Mouse (Mus musculus) heart, embryonic 13.5 days (tissue): ENCODE measurements around the gene Prmt3. TPM values are rescaled to one million over a fixed set of nuclear protein-coding genes. Genes with fewer than 3 reads are reported as not detected.

Experiments used
- ATAC-seq: fragments of 200-750 bp; cut with Nextera tagmentation; 2 replicates; pipeline ENCODE4 v1.8.0; 2017; ENCODE audit warnings: moderate TSS enrichment; ENCODE audit not compliant: insufficient number of reproducible peaks, low FRiP score, low TSS enrichment; ENCODE audit errors: extremely low read depth
- H3K27ac ChIP-seq: fragments of 300-500 bp; sonication (generic); replicated peaks from 2 replicates; pipeline ENCODE4 v1.5.1; 2015; ENCODE audit warnings: moderate library complexity, mild to moderate bottlenecking, inconsistent platforms
- H3K27me3 ChIP-seq: fragments of 300-500 bp; sonication (generic); replicated peaks from 2 replicates; pipeline ENCODE4 v1.6.1; 2015; ENCODE audit warnings: mild to moderate bottlenecking, inconsistent platforms
- H3K36me3 ChIP-seq: fragments of 300-500 bp; sonication (generic); 2 replicates; pipeline ENCODE4 v1.6.1; 2015; ENCODE audit warnings: mild to moderate bottlenecking, inconsistent platforms
- H3K4me1 ChIP-seq: fragments of 300-500 bp; sonication (generic); 2 replicates; pipeline ENCODE4 v1.6.1; 2015; ENCODE audit warnings: inconsistent platforms
- H3K4me2 ChIP-seq: fragments of 300-500 bp; sonication (generic); 2 replicates; pipeline ENCODE4 v1.6.1; 2015; ENCODE audit warnings: inconsistent platforms, mild to moderate bottlenecking, moderate library complexity
- H3K4me3 ChIP-seq: fragments of 300-500 bp; sonication (generic); 2 replicates; pipeline ENCODE4 v1.5.1; 2015; ENCODE audit warnings: moderate library complexity, mild to moderate bottlenecking, inconsistent platforms
- H3K9ac ChIP-seq: fragments of 300-500 bp; sonication (generic); 2 replicates; pipeline ENCODE4 v1.6.1; 2015; ENCODE audit warnings: inconsistent platforms, mild to moderate bottlenecking, moderate library complexity
- H3K9me3 ChIP-seq: fragments of 300-500 bp; sonication (generic); 2 replicates; pipeline ENCODE4 v1.6.1; 2016; ENCODE audit warnings: inconsistent platforms
- WGBS: fragments of 180-500 bp; shearing (Covaris S2); methylation state at CpG from one replicate; pipeline ENCODE4 v1.1.7; 2015; ENCODE audit warnings: mixed read lengths; 5-methylcytosine and 5-hydroxymethylcytosine counted together
- polyA plus RNA-seq: library from polyadenylated mRNA; unstranded; fragments of >200 nt; fragmentation: Nextera tagmentation; extraction: Ambion mirVana; gene quantifications from 2 replicates; pipeline ENCODE4 v1.2.1, GENCODE M21; 2015

Prmt3 gene
- polyA plus RNA-seq, 1 experiment from 2014 or later, result 46.0 TPM

GRCm38 (mm10) chr7:49859820-49860219 lies 81.7 kb downstream of the Prmt3 start:
- H3K27me3 ChIP-seq, result no peaks in the 10 kb centered on the region
- H3K36me3 ChIP-seq, result peaks cover 41% of the 10 kb centered on the region
- ATAC-seq, result no peak
- H3K4me2 ChIP-seq, result no peak overlapping the region
- no peaks in the 10 kb centered on the region for H3K9me3 ChIP-seq
- peaks cover 9% of the 10 kb centered on the region for H3K4me1 ChIP-seq
- no peak overlapping the region for H3K4me3 ChIP-seq
- H3K9ac ChIP-seq, result no peak overlapping the region
- H3K27ac ChIP-seq, result no peak overlapping the region
- WGBS, result 86% methylated on average over 3 of the region's 3 CpGs

GRCm38 (mm10) chr7:49861196-49861595 lies 83.0 kb downstream of the Prmt3 start:
- Histone ChIP-seq H3K4me1 (peaks cover 9% of the 10 kb centered on the region), H3K4me3 (no peak overlapping the region), H3K27me3 (no peaks in the 10 kb centered on the region), H3K36me3 (peaks cover 37% of the 10 kb centered on the region), H3K27ac (no peak overlapping the region), H3K9ac (no peak overlapping the region), H3K9me3 (no peaks in the 10 kb centered on the region), H3K4me2 (no peak overlapping the region)
- ATAC-seq, result no peak
- 97% methylated on average over 2 of the region's 2 CpGs for WGBS

- Histone ChIP-seq H3K9me3 (no peaks in the 10 kb centered on the region), H3K27me3 (no peaks in the 10 kb centered on the region), H3K27ac (no peak overlapping the region), H3K36me3 (peaks cover 21% of the 10 kb centered on the region), H3K9ac (no peak overlapping the region), H3K4me1 (peaks cover 9% of the 10 kb centered on the region), H3K4me2 (no peak overlapping the region), H3K4me3 (no peak overlapping the region)
- no peak for ATAC-seq
- 73% methylated on average over 3 of the region's 3 CpGs for WGBS
These were observed 85.6 kb downstream of the Prmt3 start for GRCm38 (mm10) chr7:49863753-49864152.

- no peaks in the 10 kb centered on the region for H3K36me3 ChIP-seq
- H3K27ac ChIP-seq, result no peak overlapping the region
- 53% methylated on average over 5 of the region's 5 CpGs for WGBS
- no peaks in the 10 kb centered on the region for H3K9me3 ChIP-seq
- no peak overlapping the region for H3K9ac ChIP-seq
- no peak overlapping the region for H3K4me2 ChIP-seq
- H3K4me3 ChIP-seq, result no peak overlapping the region
- no peak for ATAC-seq
- H3K27me3 ChIP-seq, result no peaks in the 10 kb centered on the region
- peaks cover 11% of the 10 kb centered on the region; the same call in 1 of the 2 replicates for H3K4me1 ChIP-seq
These were observed 91.5 kb downstream of the Prmt3 start for GRCm38 (mm10) chr7:49869656-49870055.

GRCm38 (mm10) chr7:49870276-49870675 lies 92.1 kb downstream of the Prmt3 start:
- H3K4me2 ChIP-seq, result no peak overlapping the region
- no peaks in the 10 kb centered on the region for H3K36me3 ChIP-seq
- no peak overlapping the region for H3K9ac ChIP-seq
- no peak for ATAC-seq
- H3K9me3 ChIP-seq, result no peaks in the 10 kb centered on the region
- no peaks in the 10 kb centered on the region for H3K27me3 ChIP-seq
- H3K4me1 ChIP-seq, result peaks cover 11% of the 10 kb centered on the region; the same call in 1 of the 2 replicates
- no peak overlapping the region for H3K4me3 ChIP-seq
- no peak overlapping the region for H3K27ac ChIP-seq
- 52% methylated on average over 3 of the region's 3 CpGs for WGBS

- no peak for ATAC-seq
- Histone ChIP-seq H3K4me1 (peaks cover 6% of the 10 kb centered on the region), H3K4me2 (no peak overlapping the region), H3K4me3 (no peak overlapping the region), H3K9me3 (no peaks in the 10 kb centered on the region), H3K9ac (no peak overlapping the region), H3K27ac (no peak overlapping the region), H3K36me3 (no peaks in the 10 kb centered on the region), H3K27me3 (0 out of 2 replicates have a peak, but pooled peaks cover 3% of the 10 kb centered on the region)
- 69% methylated on average over 5 of the region's 5 CpGs for WGBS
These were observed 99.2 kb downstream of the Prmt3 start for GRCm38 (mm10) chr7:49877307-49877706.

- Histone ChIP-seq H3K9ac (no peak overlapping the region), H3K4me1 (peaks cover 14% of the 10 kb centered on the region), H3K27me3 (0 out of 2 replicates have a peak, but pooled peaks cover 3% of the 10 kb centered on the region), H3K27ac (no peak overlapping the region), H3K4me2 (no peak overlapping the region), H3K36me3 (no peaks in the 10 kb centered on the region), H3K9me3 (no peaks in the 10 kb centered on the region), H3K4me3 (no peak overlapping the region)
- 80% methylated on average over 13 of the region's 13 CpGs for WGBS
- ATAC-seq, result no peak
These were observed 100.9 kb downstream of the Prmt3 start for GRCm38 (mm10) chr7:49879051-49879450.

GRCm38 (mm10) chr7:49879998-49880707 lies 102.0 kb downstream of the Prmt3 start:
- Histone ChIP-seq H3K9me3 (no peaks in the 10 kb centered on the region), H3K9ac (no peak overlapping the region), H3K4me2 (no peak overlapping the region), H3K4me1 (peaks cover 14% of the 10 kb centered on the region), H3K27me3 (0 out of 2 replicates have a peak, but pooled peaks cover 3% of the 10 kb centered on the region), H3K4me3 (no peak overlapping the region), H3K27ac (no peak overlapping the region), H3K36me3 (no peaks in the 10 kb centered on the region)
- 67% methylated on average over 8 of the region's 8 CpGs for WGBS
- ATAC-seq, result no peak

GRCm38 (mm10) chr7:49882288-49882687 lies 104.1 kb downstream of the Prmt3 start:
- ATAC-seq, result no peak
- Histone ChIP-seq H3K4me3 (0 out of 2 replicates have a peak overlapping the region, but pooled peaks have one; percentile 16), H3K36me3 (no peaks in the 10 kb centered on the region), H3K9ac (no peak overlapping the region), H3K4me1 (peaks cover 14% of the 10 kb centered on the region), H3K27ac (peak overlapping the region; percentile 13; the same call in 1 of the 2 replicates), H3K9me3 (no peaks in the 10 kb centered on the region), H3K4me2 (peak overlapping the region; percentile 53), H3K27me3 (0 out of 2 replicates have a peak, but pooled peaks cover 3% of the 10 kb centered on the region)
- 12% methylated on average over 4 of the region's 4 CpGs for WGBS

- peak overlapping the region; percentile 16; the same call in 1 of the 2 replicates for H3K4me3 ChIP-seq
- peaks cover 14% of the 10 kb centered on the region for H3K4me1 ChIP-seq
- WGBS, result 11% methylated on average over 16 of the region's 16 CpGs
- peak overlapping the region; percentile 11; the same call in 1 of the 2 replicates for H3K9ac ChIP-seq
- H3K27ac ChIP-seq, result no peak overlapping the region; the same call in 1 of the 2 replicates
- 0 out of 2 replicates have a peak, but pooled peaks cover 3% of the 10 kb centered on the region for H3K27me3 ChIP-seq
- ATAC-seq, result no peak
- no peaks in the 10 kb centered on the region for H3K9me3 ChIP-seq
- H3K4me2 ChIP-seq, result peak overlapping the region; percentile 53
- H3K36me3 ChIP-seq, result no peaks in the 10 kb centered on the region
These were observed 104.7 kb downstream of the Prmt3 start for GRCm38 (mm10) chr7:49882694-49883389.

GRCm38 (mm10) chr7:49887776-49888390 lies 109.7 kb downstream of the Prmt3 start:
- Histone ChIP-seq H3K9me3 (no peaks in the 10 kb centered on the region), H3K36me3 (no peaks in the 10 kb centered on the region), H3K9ac (no peak overlapping the region), H3K27me3 (no peaks in the 10 kb centered on the region; the same call in 1 of the 2 replicates), H3K4me2 (no peak overlapping the region), H3K4me3 (no peak overlapping the region), H3K4me1 (peaks cover 3% of the 10 kb centered on the region), H3K27ac (no peak overlapping the region)
- 58% methylated on average over 2 of the region's 2 CpGs for WGBS
- ATAC-seq, result no peak
